8 mouse cellular contexts compared by ENCODE assay signal in genomic region chr14:54553975-54554769, GRCm38 (mm10). TPM values are rescaled to one million over a fixed set of nuclear protein-coding genes. Genes with fewer than 3 reads are reported as not detected.
DNase-seq lines count a peak whose midpoint lies in the region; ATAC-seq and TF ChIP-seq lines count a peak whose summit lies in the region.

Gene Haus4 (minus strand): TSS chr14:54554616.

- no peaks in the 10 kb centered on the region for H3K9me3 ChIP-seq in hindbrain, postnatal 0 days (ENCODE audit: low read length)

- H3K27ac ChIP-seq in cortical plate, adult 2 months (ENCODE audit: insufficient read depth, low read length), result peak within 1 kb of the TSS; percentile 18; the same call in 1 of the 2 replicates
- H3K27ac ChIP-seq in hindbrain, postnatal 0 days, result peak within 1 kb of the TSS; percentile 78

- H3K4me2 ChIP-seq in hindbrain, postnatal 0 days (ENCODE audit: low read depth, low read length), result peak within 1 kb of the TSS; percentile 82

- peak; percentile 81 to 83 for DNase-seq in adrenal gland, adult 18-20 months (ENCODE audit: low spot score in 2 of 2)
- peak; percentile 73 to 77 for DNase-seq in gastrocnemius, adult 8-10 months (ENCODE audit: low spot score in 2 of 2)
- peak; percentile 89 for DNase-seq in hindbrain, postnatal 0 days (ENCODE audit: low spot score)
- peak; percentile 27 to 88 for DNase-seq in left cerebral cortex, postnatal 10 days (ENCODE audit: extremely low spot score in 1 of 2, low spot score in 2 of 2)
- DNase-seq in right cerebral cortex, postnatal 10 days (ENCODE audit: low spot score in 2 of 2), result peak; percentile 68 to 73
- DNase-seq in urinary bladder, postnatal 4 days (ENCODE audit: low spot score in 2 of 2), result peak; percentile 78 to 82

- H3K4me1 ChIP-seq in cortical plate, adult 2 months (ENCODE audit: control insufficient read depth, insufficient read depth, low read length), result no peaks in the 10 kb centered on the region
- no peaks in the 10 kb centered on the region for H3K4me1 ChIP-seq in hindbrain, postnatal 0 days (ENCODE audit: insufficient read depth, low read length)

- ATAC-seq in hindbrain, postnatal 0 days, result peak; percentile 95
- peak; percentile 87 for ATAC-seq in megakaryocyte progenitor cell, adult 5-6 weeks (replicated peaks; ENCODE audit: poor library complexity)

- peaks cover 6% of the 10 kb centered on the region; the same call in 1 of the 2 replicates for H3K36me3 ChIP-seq in hindbrain, postnatal 0 days (ENCODE audit: insufficient read depth, low read length)

- H3K4me3 ChIP-seq in cortical plate, adult 2 months (ENCODE audit: insufficient read depth, low read length), result peak within 1 kb of the TSS; percentile 50
- peak within 1 kb of the TSS; percentile 63 for H3K4me3 ChIP-seq in hindbrain, postnatal 0 days (ENCODE audit: low read length)

- under 1% methylated on average over 76 of the region's 76 CpGs for WGBS in hindbrain, postnatal 0 days

- H3K27me3 ChIP-seq in hindbrain, postnatal 0 days (ENCODE audit: insufficient read depth, low read length), result no peaks in the 10 kb centered on the region

- peak within 1 kb of the TSS; percentile 67 for H3K9ac ChIP-seq in hindbrain, postnatal 0 days (replicated peaks; ENCODE audit: low read length)

- peak; percentile 25; the same call in 1 of the 2 replicates for TF ChIP-seq CTCF in cortical plate, adult 2 months (IDR thresholded peaks at IDR 0.05; ENCODE audit: extremely low read depth, insufficient read depth, low read length)
- peak; percentile 79 for TF ChIP-seq CTCF in hindbrain, postnatal 0 days (IDR thresholded peaks at IDR 0.05; ENCODE audit: low read depth)

- intact Hi-C loops in left cerebral cortex, postnatal 10 days (cut with DNase I), result no loop called here

- TF ChIP-seq POLR2A in cortical plate, adult 2 months (IDR thresholded peaks at IDR 0.05; ENCODE audit: extremely low read depth, insufficient read depth, low read length), result 0 out of 2 replicates have a peak, but pooled peaks have one; percentile 8

RNA-seq across cellular contexts. Expression of gene Haus4, which starts in this region (rescaled TPM):
- total RNA-seq in adrenal gland, adult 18-20 months (2021), result 10 to 100 TPM; 11.2 to 18.9 TPM
- 3.7 and 3.8 TPM in 2 replicates for polyA plus RNA-seq in cortical plate, adult 2 months (2012; rRNA removed)
- total RNA-seq in gastrocnemius, adult 8-10 months (2022), result 1 to 10 TPM; 1.6 to 3.5 (median 3.1) TPM
- total RNA-seq in hindbrain, postnatal 0 days (2014; rRNA removed), result 19.1 and 28.9 TPM in 2 replicates
- polyA plus RNA-seq in hindbrain, postnatal 0 days (2015; fragmentation: Nextera tagmentation; extraction: Ambion mirVana), result 21.2 and 23.8 TPM in 2 replicates
- total RNA-seq in left cerebral cortex, postnatal 10 days (2021), result 1 to 10 TPM; 3.3 to 4.5 TPM
- total RNA-seq in megakaryocyte progenitor cell, adult 5-6 weeks (2015), result 62.1 and 62.7 TPM in 2 replicates
- total RNA-seq in megakaryocyte progenitor cell, adult 5-6 weeks (2017), result 90.7 and 94.0 TPM in 2 replicates

Comparison
In these comparisons a context has a peak if more than half of its experiments do, and no peak if none do; other contexts are left out.
1. Peak in every context shown above with its lines: DNase-seq, ATAC-seq, H3K4me3 ChIP-seq and H3K27ac ChIP-seq.